Mouse (Mus musculus) testis, adult 2 months (tissue): ENCODE data around the gene Gm3252.
"Not testable (repeated sequence)": the region's sequence is repeated elsewhere in the genome, so short reads cannot be mapped to it uniquely, and the experiment has no call there.

Experiments used
- CTCF ChIP-seq: fragments of 200-500 bp; IDR thresholded peaks from 2 replicates; pipeline ENCODE4 v1.5.1; 2012; ENCODE audit warnings: low read depth, mild to moderate bottlenecking, inconsistent platforms, low read length, moderate library complexity; ENCODE audit not compliant: control insufficient read depth, insufficient read depth, insufficient replicate concordance
- POLR2A ChIP-seq: fragments of 200-500 bp; IDR thresholded peaks from 2 replicates; pipeline ENCODE4 v1.6.1; 2012; ENCODE audit warnings: low read depth, mild to moderate bottlenecking, inconsistent platforms, low read length, moderate library complexity; ENCODE audit not compliant: control insufficient read depth

GRCm38 (mm10) chr14:4708938-4709337, 17.6 kb upstream of the Gm3252 start, which contains the start of gene Gm7876:
- not testable (repeated sequence) for TF ChIP-seq CTCF, POLR2A
